Mouse (Mus musculus): Measurements from ENCODE around the gene Dusp3. TPM values are rescaled to one million over a fixed set of nuclear protein-coding genes. Genes with fewer than 3 reads are reported as not detected.
"Not testable (repeated sequence)": the region's sequence is repeated elsewhere in the genome, so short reads cannot be mapped to it uniquely, and the experiment has no call there.

The Dusp3 gene
- polyA plus RNA-seq, 1 experiment from 2014 or later = 9.0 TPM

- ATAC-seq (ENCODE audit: low FRiP score); H3K9me3 ChIP-seq; H3K27ac ChIP-seq; H3K4me2 ChIP-seq; H3K9ac ChIP-seq; H3K36me3 ChIP-seq (replicated peaks); H3K4me3 ChIP-seq (replicated peaks): not testable (repeated sequence)
- Histone ChIP-seq H3K4me1 (peaks cover 25% of the 10 kb centered on the region), H3K27me3 (peaks cover 15% of the 10 kb centered on the region)
- WGBS = 73% methylated on average over 6 of the region's 6 CpGs
Measured at GRCm38 (mm10) chr11:101985450-101985849, 1.4 kb downstream of the Dusp3 start.

GRCm38 (mm10) chr11:101984054-101985025 is 2.5 kb downstream of the Dusp3 start, which contains the start of gene Cfap97d1:
Gene Cfap97d1 (plus strand): TSS chr11:101984279.
- Histone ChIP-seq H3K4me1 (peaks cover 25% of the 10 kb centered on the region), H3K4me2 (peak within 1 kb of the TSS; percentile 99), H3K27me3 (peaks cover 15% of the 10 kb centered on the region), H3K4me3 (replicated peaks) (peak within 1 kb of the TSS; percentile 58), H3K36me3 (replicated peaks) (0 out of 2 replicates have a peak, but pooled peaks cover under 1% of the 10 kb centered on the region), H3K27ac (peak within 1 kb of the TSS; percentile 61; the same call in 1 of the 2 replicates), H3K9me3 (no peaks in the 10 kb centered on the region), H3K9ac (peak within 1 kb of the TSS; percentile 68)
- 2% methylated on average over 59 of the region's 71 CpGs for whole genome bisulfite sequencing
- peak; percentile 83 for ATAC-seq (ENCODE audit: low FRiP score)

- peak overlapping the region; percentile 99; the same call in 1 of the 2 replicates for H3K4me2 ChIP-seq
- H3K4me1 ChIP-seq = peaks cover 25% of the 10 kb centered on the region
- H3K4me3 ChIP-seq (replicated peaks) = no peak overlapping the region
- H3K9ac ChIP-seq = no peak overlapping the region
- no peak overlapping the region for H3K27ac ChIP-seq
- no peak for ATAC-seq (ENCODE audit: low FRiP score)
- H3K9me3 ChIP-seq = no peaks in the 10 kb centered on the region
- peaks cover 15% of the 10 kb centered on the region for H3K27me3 ChIP-seq
- 0 out of 2 replicates have a peak, but pooled peaks cover 3% of the 10 kb centered on the region for H3K36me3 ChIP-seq (replicated peaks)
- 79% methylated on average over 10 of the region's 10 CpGs for WGBS
Measured at GRCm38 (mm10) chr11:101983431-101983921, 3.3 kb downstream of the Dusp3 start.

GRCm38 (mm10) chr11:101982981-101983411 is 3.8 kb downstream of the Dusp3 start:
- Histone ChIP-seq H3K4me3 (replicated peaks) (no peak overlapping the region), H3K36me3 (replicated peaks) (0 out of 2 replicates have a peak, but pooled peaks cover 3% of the 10 kb centered on the region), H3K9me3 (no peaks in the 10 kb centered on the region), H3K27ac (no peak overlapping the region), H3K27me3 (peaks cover 15% of the 10 kb centered on the region), H3K9ac (no peak overlapping the region), H3K4me1 (peaks cover 25% of the 10 kb centered on the region), H3K4me2 (0 out of 2 replicates have a peak overlapping the region, but pooled peaks have one; percentile 99)
- WGBS = 62% methylated on average over 6 of the region's 6 CpGs
- ATAC-seq (ENCODE audit: low FRiP score) = no peak

GRCm38 (mm10) chr11:101981850-101982249 is 5.0 kb downstream of the Dusp3 start:
- no peak for ATAC-seq (ENCODE audit: low FRiP score)
- H3K27ac ChIP-seq = no peak overlapping the region
- H3K36me3 ChIP-seq (replicated peaks) = 0 out of 2 replicates have a peak, but pooled peaks cover 3% of the 10 kb centered on the region
- 87% methylated on average over 12 of the region's 12 CpGs for WGBS
- no peak overlapping the region for H3K4me2 ChIP-seq
- no peaks in the 10 kb centered on the region for H3K9me3 ChIP-seq
- peaks cover 27% of the 10 kb centered on the region for H3K4me1 ChIP-seq
- H3K4me3 ChIP-seq (replicated peaks) = no peak overlapping the region
- peaks cover 10% of the 10 kb centered on the region for H3K27me3 ChIP-seq
- H3K9ac ChIP-seq = no peak overlapping the region

- H3K27me3 ChIP-seq = peaks cover 5% of the 10 kb centered on the region
- H3K36me3 ChIP-seq (replicated peaks) = 0 out of 2 replicates have a peak, but pooled peaks cover 3% of the 10 kb centered on the region
- peaks cover 22% of the 10 kb centered on the region for H3K4me1 ChIP-seq
- no peak overlapping the region for H3K27ac ChIP-seq
- no peak overlapping the region for H3K4me3 ChIP-seq (replicated peaks)
- no peak overlapping the region for H3K4me2 ChIP-seq
- H3K9ac ChIP-seq = no peak overlapping the region
- ATAC-seq (ENCODE audit: low FRiP score) = no peak
- no peaks in the 10 kb centered on the region for H3K9me3 ChIP-seq
- 73% methylated on average over 9 of the region's 9 CpGs for WGBS
Measured at GRCm38 (mm10) chr11:101980603-101981157, 6.1 kb downstream of the Dusp3 start.

GRCm38 (mm10) chr11:101979140-101979539 is 7.7 kb downstream of the Dusp3 start:
- Histone ChIP-seq H3K9me3 (no peaks in the 10 kb centered on the region), H3K27ac (no peak overlapping the region), H3K4me3 (replicated peaks) (no peak overlapping the region), H3K9ac (no peak overlapping the region), H3K4me2 (no peak overlapping the region), H3K36me3 (replicated peaks) (0 out of 2 replicates have a peak, but pooled peaks cover 7% of the 10 kb centered on the region), H3K4me1 (peaks cover 13% of the 10 kb centered on the region), H3K27me3 (no peaks in the 10 kb centered on the region)
- 93% methylated on average over 5 of the region's 5 CpGs for WGBS
- no peak for ATAC-seq (ENCODE audit: low FRiP score)

- no peaks in the 10 kb centered on the region for H3K27me3 ChIP-seq
- H3K9ac ChIP-seq = no peak overlapping the region
- H3K9me3 ChIP-seq = no peaks in the 10 kb centered on the region
- no peak overlapping the region for H3K4me2 ChIP-seq
- H3K27ac ChIP-seq = no peak overlapping the region
- ATAC-seq (ENCODE audit: low FRiP score) = no peak
- H3K4me1 ChIP-seq = peaks cover 4% of the 10 kb centered on the region; the same call in 1 of the 2 replicates
- 0 out of 2 replicates have a peak, but pooled peaks cover 7% of the 10 kb centered on the region for H3K36me3 ChIP-seq (replicated peaks)
- no peak overlapping the region for H3K4me3 ChIP-seq (replicated peaks)
- 94% methylated on average over 7 of the region's 7 CpGs for WGBS
Measured at GRCm38 (mm10) chr11:101976949-101977348, 9.9 kb downstream of the Dusp3 start.

GRCm38 (mm10) chr11:101974923-101975322 is 11.9 kb downstream of the Dusp3 start:
- H3K27ac ChIP-seq = no peak overlapping the region
- ATAC-seq (ENCODE audit: low FRiP score) = no peak
- no peaks in the 10 kb centered on the region for H3K27me3 ChIP-seq
- WGBS = 57% methylated on average over 9 of the region's 9 CpGs
- no peaks in the 10 kb centered on the region for H3K9me3 ChIP-seq
- H3K4me1 ChIP-seq = peaks cover 4% of the 10 kb centered on the region; the same call in 1 of the 2 replicates
- no peak overlapping the region for H3K4me3 ChIP-seq (replicated peaks)
- H3K36me3 ChIP-seq (replicated peaks) = 0 out of 2 replicates have a peak, but pooled peaks cover 7% of the 10 kb centered on the region
- H3K9ac ChIP-seq = no peak overlapping the region
- no peak overlapping the region for H3K4me2 ChIP-seq

- Histone ChIP-seq H3K27me3 (no peaks in the 10 kb centered on the region), H3K4me1 (peaks cover 4% of the 10 kb centered on the region; the same call in 1 of the 2 replicates), H3K9ac (no peak overlapping the region), H3K27ac (no peak overlapping the region), H3K4me2 (no peak overlapping the region), H3K36me3 (replicated peaks) (0 out of 2 replicates have a peak, but pooled peaks cover 6% of the 10 kb centered on the region), H3K4me3 (replicated peaks) (no peak overlapping the region), H3K9me3 (no peaks in the 10 kb centered on the region)
- no peak for ATAC-seq (ENCODE audit: low FRiP score)
- 69% methylated on average over 6 of the region's 6 CpGs for WGBS
Measured at GRCm38 (mm10) chr11:101974181-101974580, 12.6 kb downstream of the Dusp3 start.

GRCm38 (mm10) chr11:101973496-101973895 is 13.3 kb downstream of the Dusp3 start:
- Histone ChIP-seq H3K36me3 (replicated peaks) (0 out of 2 replicates have a peak, but pooled peaks cover 4% of the 10 kb centered on the region), H3K4me1 (peaks cover 6% of the 10 kb centered on the region), H3K4me2 (no peak overlapping the region), H3K9me3 (no peaks in the 10 kb centered on the region), H3K27me3 (no peaks in the 10 kb centered on the region), H3K9ac (no peak overlapping the region), H3K27ac (no peak overlapping the region), H3K4me3 (replicated peaks) (no peak overlapping the region)
- ATAC-seq (ENCODE audit: low FRiP score) = no peak
- WGBS = 85% methylated on average over 9 of the region's 9 CpGs

GRCm38 (mm10) chr11:101972651-101973050 is 14.2 kb downstream of the Dusp3 start:
- H3K4me2 ChIP-seq = no peak overlapping the region
- ATAC-seq (ENCODE audit: low FRiP score) = no peak
- H3K9ac ChIP-seq = no peak overlapping the region
- peaks cover 7% of the 10 kb centered on the region for H3K27me3 ChIP-seq
- 90% methylated on average over 5 of the region's 5 CpGs for WGBS
- H3K4me3 ChIP-seq (replicated peaks) = no peak overlapping the region
- H3K9me3 ChIP-seq = no peaks in the 10 kb centered on the region
- H3K4me1 ChIP-seq = peaks cover 9% of the 10 kb centered on the region
- H3K36me3 ChIP-seq (replicated peaks) = 0 out of 2 replicates have a peak, but pooled peaks cover 4% of the 10 kb centered on the region
- H3K27ac ChIP-seq = no peak overlapping the region

All from forebrain, embryonic 12.5 days (tissue).